Mouse (Mus musculus) forebrain, embryonic 12.5 days (tissue): Measurements from ENCODE around the gene Hcn4. TPM values are rescaled to one million over a fixed set of nuclear protein-coding genes. Genes with fewer than 3 reads are reported as not detected.

Experiments used
- ATAC-seq: fragments of 200-750 bp; cut with Nextera tagmentation; 2 replicates; pipeline ENCODE4 v1.8.0; 2017; ENCODE audit warnings: moderate TSS enrichment; ENCODE audit not compliant: low FRiP score
- H3K27ac ChIP-seq: fragments of 300-500 bp; sonication (generic); 2 replicates; pipeline ENCODE4 v1.5.1; 2016; ENCODE audit warnings: mild to moderate bottlenecking
- H3K27me3 ChIP-seq: fragments of 300-500 bp; sonication (generic); 2 replicates; pipeline ENCODE4 v1.6.1; 2016; ENCODE audit warnings: mild to moderate bottlenecking
- H3K36me3 ChIP-seq: fragments of 300-500 bp; sonication (generic); replicated peaks from 2 replicates; pipeline ENCODE4 v1.6.1; 2016; ENCODE audit warnings: mild to moderate bottlenecking
- H3K4me1 ChIP-seq: fragments of 300-500 bp; sonication (generic); 2 replicates; pipeline ENCODE4 v1.6.1; 2016
- H3K4me2 ChIP-seq: fragments of 300-500 bp; sonication (generic); 2 replicates; pipeline ENCODE4 v1.6.1; 2016; ENCODE audit warnings: mild to moderate bottlenecking, moderate library complexity
- H3K4me3 ChIP-seq: fragments of 300-500 bp; sonication (generic); replicated peaks from 2 replicates; pipeline ENCODE4 v1.5.1; 2016; ENCODE audit warnings: mild to moderate bottlenecking
- H3K9ac ChIP-seq: fragments of 300-500 bp; sonication (generic); 2 replicates; pipeline ENCODE4 v1.6.1; 2016; ENCODE audit warnings: mild to moderate bottlenecking
- H3K9me3 ChIP-seq: fragments of 300-500 bp; sonication (generic); 2 replicates; pipeline ENCODE4 v1.6.1; 2016
- WGBS: fragments of 180-500 bp; shearing (Covaris S2); methylation state at CpG from one replicate; pipeline ENCODE4 v1.1.7; 2016; 5-methylcytosine and 5-hydroxymethylcytosine counted together
- polyA plus RNA-seq: library from polyadenylated mRNA; unstranded; fragments of >200 nt; fragmentation: Nextera tagmentation; extraction: Ambion mirVana; gene quantifications from 2 replicates; pipeline ENCODE4 v1.2.1, GENCODE M21; 2016

Hcn4 gene
- polyA plus RNA-seq, 1 experiment from 2014 or later, result 1.8 TPM

DNA sequence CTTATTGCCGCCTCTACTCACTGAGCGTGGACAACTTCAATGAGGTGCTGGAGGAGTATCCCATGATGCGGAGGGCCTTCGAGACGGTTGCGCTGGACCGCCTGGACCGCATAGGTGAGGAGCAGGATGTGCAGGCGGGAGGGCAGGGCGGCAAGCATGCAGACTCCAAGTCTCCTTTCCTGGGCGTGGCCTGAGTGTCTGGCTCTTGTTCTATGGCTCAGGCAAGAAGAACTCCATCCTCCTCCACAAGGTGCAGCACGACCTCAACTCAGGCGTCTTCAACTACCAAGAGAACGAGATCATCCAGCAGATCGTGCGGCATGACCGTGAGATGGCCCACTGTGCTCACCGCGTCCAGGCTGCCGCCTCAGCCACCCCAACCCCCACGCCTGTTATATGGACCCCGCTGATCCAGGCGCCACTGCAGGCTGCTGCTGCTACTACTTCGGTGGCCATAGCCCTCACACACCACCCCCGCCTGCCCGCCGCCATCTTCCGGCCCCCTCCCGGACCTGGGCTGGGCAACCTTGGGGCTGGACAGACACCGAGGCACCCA, 35.9 kb downstream of the Hcn4 start:
- Histone ChIP-seq H3K27ac (no peak overlapping the region), H3K4me3 (peak overlapping the region; percentile 13), H3K9ac (0 out of 2 replicates have a peak overlapping the region, but pooled peaks have one; percentile 25), H3K27me3 (peaks cover 18% of the 10 kb centered on the region), H3K4me2 (peak overlapping the region; percentile 43), H3K4me1 (peaks cover 38% of the 10 kb centered on the region), H3K9me3 (no peaks in the 10 kb centered on the region), H3K36me3 (peaks cover 8% of the 10 kb centered on the region; the same call in 1 of the 2 replicates)
- no peak for ATAC-seq
- 36% methylated on average over 30 of the region's 30 CpGs for WGBS

DNA sequence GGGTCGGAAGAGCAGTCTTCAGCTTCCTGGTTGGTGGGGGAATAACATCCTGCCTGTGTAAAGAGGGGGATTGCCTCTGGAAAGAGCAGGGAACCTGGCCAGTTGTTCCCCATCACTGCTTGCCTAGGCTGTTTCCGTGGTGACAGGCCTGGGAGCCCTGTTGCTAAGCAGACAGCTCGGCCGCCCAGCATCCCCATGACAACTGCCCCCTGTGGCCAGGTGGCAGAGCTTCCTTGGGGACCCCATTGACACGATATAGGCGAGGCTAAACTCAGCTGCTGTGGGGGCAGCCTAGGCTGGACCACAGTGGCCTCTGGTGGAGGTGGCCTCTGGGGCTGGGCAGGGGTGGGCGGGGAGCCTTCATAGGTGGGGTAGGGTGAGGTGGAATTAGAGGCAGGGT, 40.6 kb downstream of the Hcn4 start:
- ATAC-seq, result peak; percentile 24; the same call in 1 of the 2 replicates
- H3K9ac ChIP-seq, result no peak overlapping the region
- 0 out of 2 replicates have a peak overlapping the region, but pooled peaks have one; percentile 4 for H3K27ac ChIP-seq

DNA sequence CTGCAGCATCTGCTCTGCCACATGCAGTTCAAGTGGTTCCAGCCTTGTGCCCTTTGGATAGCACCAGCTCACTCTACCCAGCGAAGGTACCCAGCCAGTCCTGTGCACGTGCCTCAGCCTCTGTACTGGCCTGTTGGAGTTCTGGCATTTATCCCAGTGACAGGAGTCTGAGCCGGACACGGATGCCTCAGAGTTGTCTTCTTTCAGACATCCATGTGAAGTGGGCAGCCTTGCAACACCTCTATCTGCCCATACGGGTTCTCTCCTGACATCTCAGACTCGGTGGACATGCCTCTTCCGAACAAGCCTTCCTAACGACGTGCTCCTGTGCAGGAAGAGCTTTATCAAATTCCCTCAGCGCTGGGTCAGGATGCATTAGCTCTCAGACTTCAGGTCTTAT, 47.9 kb downstream of the Hcn4 start:
- no peak for ATAC-seq
- H3K36me3 ChIP-seq, result peaks cover 11% of the 10 kb centered on the region
- H3K9ac ChIP-seq, result no peak overlapping the region
- no peaks in the 10 kb centered on the region for H3K27me3 ChIP-seq
- 91% methylated on average over 10 of the region's 10 CpGs for WGBS
- no peaks in the 10 kb centered on the region for H3K4me1 ChIP-seq
- no peak overlapping the region for H3K4me3 ChIP-seq
- H3K4me2 ChIP-seq, result no peak overlapping the region
- H3K27ac ChIP-seq, result no peak overlapping the region
- H3K9me3 ChIP-seq, result no peaks in the 10 kb centered on the region

More for the DNA sequence above, 40.6 kb downstream of the Hcn4 start:
- Histone ChIP-seq H3K9me3 (no peaks in the 10 kb centered on the region), H3K4me2 (no peak overlapping the region), H3K4me3 (no peak overlapping the region), H3K36me3 (peaks cover 4% of the 10 kb centered on the region; the same call in 1 of the 2 replicates), H3K27me3 (peaks cover 13% of the 10 kb centered on the region), H3K4me1 (peaks cover 30% of the 10 kb centered on the region)
- WGBS, result 25% methylated on average over 7 of the region's 7 CpGs

DNA sequence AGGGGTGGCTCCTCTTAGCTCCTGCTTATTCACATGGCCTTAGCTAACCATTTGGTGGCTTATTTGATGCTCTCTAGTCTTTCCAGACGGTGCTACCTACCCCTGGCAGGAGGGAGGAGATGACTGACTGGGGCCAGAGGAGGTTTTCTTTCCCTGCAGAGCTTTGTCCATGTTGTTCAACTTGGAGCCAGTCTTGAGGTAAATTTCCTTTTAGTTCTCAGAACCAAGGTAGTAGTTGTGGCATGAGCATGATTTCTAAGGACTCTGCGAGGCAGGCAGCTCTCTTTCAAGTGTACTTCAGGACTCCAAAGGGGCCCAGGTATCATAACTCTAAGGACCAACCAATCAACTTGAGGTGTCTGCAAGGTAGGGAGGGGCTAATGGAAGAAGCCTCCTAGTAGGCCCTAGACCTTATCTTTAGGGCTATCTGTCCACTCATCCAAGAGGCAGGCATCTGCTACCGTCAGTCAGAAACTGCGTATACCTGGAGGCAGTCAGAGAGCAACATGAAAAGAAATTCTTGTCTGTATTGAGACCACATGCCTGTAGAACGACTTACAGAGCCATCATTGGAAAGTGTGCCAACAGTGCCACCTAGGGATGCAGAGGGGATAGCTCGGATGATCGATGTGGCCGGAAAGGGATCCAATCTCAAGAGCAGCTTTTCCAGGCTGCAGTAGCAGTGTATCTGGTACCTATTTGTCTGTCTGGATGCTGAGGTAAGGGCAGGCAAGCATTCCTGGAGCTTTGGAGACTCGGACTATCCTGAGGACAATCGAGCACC, 50.5 kb downstream of the Hcn4 start:
- H3K4me1 ChIP-seq, result no peaks in the 10 kb centered on the region
- H3K9me3 ChIP-seq, result no peaks in the 10 kb centered on the region
- H3K27ac ChIP-seq, result no peak overlapping the region
- no peak overlapping the region for H3K4me2 ChIP-seq
- ATAC-seq, result peak; percentile 55; the same call in 1 of the 2 replicates
- peaks cover 31% of the 10 kb centered on the region for H3K36me3 ChIP-seq
- H3K27me3 ChIP-seq, result no peaks in the 10 kb centered on the region
- 46% methylated on average over 10 of the region's 10 CpGs for WGBS
- H3K9ac ChIP-seq, result no peak overlapping the region
- H3K4me3 ChIP-seq, result no peak overlapping the region

DNA sequence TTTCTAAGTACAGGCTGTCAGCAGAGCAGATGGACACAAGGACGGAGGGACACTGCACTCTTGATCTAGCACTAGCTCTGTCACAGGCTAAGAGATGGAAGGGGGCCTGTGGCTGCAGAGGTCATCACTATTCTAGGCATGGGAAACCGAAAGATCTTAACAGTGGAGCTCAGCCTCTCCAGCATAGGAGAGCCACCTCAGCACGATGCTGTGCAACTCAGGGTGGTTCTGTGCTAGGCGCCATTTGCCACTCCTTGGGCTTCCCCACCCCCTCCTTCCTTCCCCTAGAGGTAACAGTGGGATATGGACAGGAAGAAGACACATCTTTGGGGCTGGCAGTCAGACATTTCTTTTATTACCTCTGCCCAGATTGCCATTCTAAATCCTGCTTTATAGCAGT, 51.1 kb downstream of the Hcn4 start:
- Histone ChIP-seq H3K4me3 (no peak overlapping the region), H3K4me2 (no peak overlapping the region), H3K27ac (no peak overlapping the region), H3K4me1 (no peaks in the 10 kb centered on the region), H3K27me3 (no peaks in the 10 kb centered on the region), H3K36me3 (peaks cover 31% of the 10 kb centered on the region), H3K9ac (no peak overlapping the region), H3K9me3 (no peaks in the 10 kb centered on the region)
- ATAC-seq, result no peak
- 83% methylated on average over 4 of the region's 4 CpGs for WGBS

DNA sequence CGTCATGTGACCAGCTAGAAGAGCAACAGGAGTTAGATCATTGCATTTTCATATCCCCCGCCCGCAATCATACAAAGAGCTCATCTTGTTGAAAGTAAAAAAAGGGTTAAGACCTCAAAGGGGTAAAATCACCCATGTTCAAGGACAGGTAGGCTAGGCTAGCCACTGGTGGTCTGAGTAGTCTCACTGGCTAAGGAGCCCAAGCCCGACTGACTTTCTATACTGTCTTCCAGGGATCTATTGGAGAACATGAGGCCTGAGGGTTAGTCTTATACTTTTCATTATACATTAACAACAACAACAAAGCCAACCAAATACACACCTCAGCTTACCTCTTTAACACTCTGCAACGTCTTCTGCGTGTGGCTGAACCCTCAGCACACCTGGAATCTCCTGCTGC, 52.2 kb downstream of the Hcn4 start:
- Histone ChIP-seq H3K4me1 (no peaks in the 10 kb centered on the region), H3K27me3 (no peaks in the 10 kb centered on the region), H3K36me3 (peaks cover 38% of the 10 kb centered on the region), H3K9me3 (no peaks in the 10 kb centered on the region), H3K4me2 (no peak overlapping the region), H3K9ac (no peak overlapping the region), H3K27ac (no peak overlapping the region), H3K4me3 (no peak overlapping the region)
- ATAC-seq, result no peak
- WGBS, result 92% methylated on average over 6 of the region's 6 CpGs

DNA sequence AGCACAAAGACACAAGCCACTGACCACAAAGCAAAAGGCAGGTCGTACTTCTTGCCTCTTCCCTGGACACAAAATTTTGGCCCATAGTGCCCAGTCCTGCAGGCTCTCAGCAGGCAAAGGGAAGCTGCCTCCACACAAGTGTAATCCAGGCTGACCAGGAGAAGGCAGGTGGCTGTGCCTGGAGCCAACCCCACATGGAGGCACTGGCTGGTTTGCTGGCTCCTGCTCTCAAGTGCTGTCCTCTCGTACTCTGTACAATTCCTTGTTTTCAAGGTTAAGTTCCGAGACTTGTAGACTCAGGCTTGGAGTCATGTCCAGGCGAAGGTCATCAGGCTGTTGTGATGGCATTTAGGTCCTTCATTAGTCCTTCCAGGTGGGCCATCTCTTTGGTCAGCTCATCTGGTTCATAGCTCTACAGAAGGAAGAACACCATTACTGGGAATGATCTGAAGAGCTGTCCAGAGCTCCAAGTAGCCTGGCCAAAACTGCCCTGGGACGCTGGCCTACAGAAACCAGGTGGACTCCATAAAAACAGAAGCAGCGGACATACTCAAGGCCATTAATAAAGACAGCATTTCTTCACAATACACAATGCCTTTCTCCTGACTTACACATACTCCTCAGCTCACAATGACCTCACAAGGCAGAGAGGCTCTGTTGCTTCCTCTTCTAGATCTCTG, 53.9 kb downstream of the Hcn4 start:
- Histone ChIP-seq H3K4me3 (no peak overlapping the region), H3K9me3 (no peaks in the 10 kb centered on the region), H3K27ac (no peak overlapping the region), H3K4me2 (no peak overlapping the region), H3K27me3 (no peaks in the 10 kb centered on the region), H3K36me3 (peaks cover 45% of the 10 kb centered on the region), H3K9ac (no peak overlapping the region), H3K4me1 (no peaks in the 10 kb centered on the region)
- no peak for ATAC-seq
- WGBS, result 93% methylated on average over 6 of the region's 6 CpGs

DNA sequence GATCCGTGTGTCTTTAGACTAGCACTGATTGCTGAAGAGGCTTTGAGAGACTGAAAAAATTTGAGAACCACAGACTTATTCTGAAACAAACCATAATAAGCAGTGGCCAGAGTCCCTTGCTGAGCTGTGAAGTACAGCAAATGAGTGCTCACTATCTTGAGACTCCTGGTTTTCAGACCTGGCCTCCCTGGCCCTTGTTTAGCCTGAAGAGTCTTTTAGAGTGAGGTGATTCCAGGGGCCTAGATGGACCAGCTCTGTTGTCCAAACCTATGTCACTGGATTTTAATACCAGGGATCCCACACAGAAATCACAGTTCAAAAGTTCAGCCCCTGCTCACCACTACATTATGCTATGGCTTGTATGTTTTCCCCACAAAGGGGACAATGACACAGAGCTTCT, 56.6 kb downstream of the Hcn4 start:
- H3K27ac ChIP-seq, result no peak overlapping the region
- no peaks in the 10 kb centered on the region for H3K27me3 ChIP-seq
- H3K4me1 ChIP-seq, result no peaks in the 10 kb centered on the region
- H3K4me2 ChIP-seq, result no peak overlapping the region
- no peak overlapping the region for H3K9ac ChIP-seq
- H3K9me3 ChIP-seq, result no peaks in the 10 kb centered on the region
- ATAC-seq, result no peak
- no peak overlapping the region for H3K4me3 ChIP-seq
- 93% methylated on average over 1 of the region's 1 CpGs for WGBS
- H3K36me3 ChIP-seq, result peaks cover 64% of the 10 kb centered on the region

DNA sequence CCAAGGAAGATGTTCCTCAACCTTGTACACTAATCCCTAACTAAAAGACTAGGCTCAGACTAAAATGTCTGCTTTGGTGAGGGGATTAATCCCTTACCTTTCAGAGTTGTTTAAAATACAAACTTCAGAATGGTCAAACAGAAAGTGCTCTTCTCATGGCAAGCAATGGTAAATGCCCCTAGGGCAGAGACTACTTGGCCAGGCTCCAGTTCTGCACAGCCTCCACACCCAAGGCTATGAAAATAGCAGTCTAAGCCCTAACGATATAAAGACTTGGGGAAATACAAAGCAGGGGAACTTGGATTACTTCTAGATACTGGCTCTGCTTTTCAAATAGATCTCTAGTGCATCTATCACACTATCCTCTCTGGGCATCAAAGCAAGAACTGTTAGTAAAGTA, 59.5 kb downstream of the Hcn4 start:
- WGBS, result 63% methylated on average over 1 of the region's 1 CpGs
- no peak for ATAC-seq
- no peaks in the 10 kb centered on the region for H3K4me1 ChIP-seq
- no peak overlapping the region for H3K4me3 ChIP-seq
- no peaks in the 10 kb centered on the region for H3K9me3 ChIP-seq
- H3K9ac ChIP-seq, result no peak overlapping the region
- no peaks in the 10 kb centered on the region for H3K27me3 ChIP-seq
- no peak overlapping the region for H3K27ac ChIP-seq
- peaks cover 54% of the 10 kb centered on the region for H3K36me3 ChIP-seq
- H3K4me2 ChIP-seq, result no peak overlapping the region

DNA sequence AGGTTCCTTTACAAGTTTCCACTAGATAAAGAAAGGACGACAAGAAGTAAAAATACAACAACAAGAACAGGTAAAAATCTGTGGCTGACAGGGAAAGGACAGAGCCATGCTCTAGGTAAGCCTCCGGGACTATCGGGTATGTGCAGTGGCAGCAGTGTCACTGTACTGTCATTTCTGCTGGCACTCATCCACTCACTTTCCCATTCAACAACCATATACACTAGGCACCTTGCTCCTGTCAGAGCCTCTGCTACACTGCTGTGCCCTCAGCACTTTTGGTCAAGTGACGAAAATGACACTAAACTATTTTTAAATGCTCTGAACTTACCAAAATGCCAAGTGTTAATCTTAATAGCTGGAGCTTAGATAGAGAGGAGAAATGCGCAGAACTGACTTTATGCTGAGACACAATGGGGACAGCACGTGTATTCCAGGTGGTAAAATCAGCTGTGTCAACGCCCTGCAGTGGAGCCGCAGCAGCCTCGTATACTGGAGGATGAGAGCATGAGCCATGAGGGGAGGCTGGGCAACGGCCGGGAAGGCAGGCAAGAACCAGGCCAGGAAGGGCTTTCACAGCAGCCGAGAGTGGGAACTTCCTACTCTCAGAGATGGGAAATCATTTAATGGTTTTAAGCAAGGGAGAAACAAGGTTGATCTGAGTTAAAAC, 66.7 kb downstream of the Hcn4 start:
- Histone ChIP-seq H3K27me3 (no peaks in the 10 kb centered on the region), H3K4me1 (no peaks in the 10 kb centered on the region), H3K9me3 (no peaks in the 10 kb centered on the region), H3K4me2 (no peak overlapping the region), H3K4me3 (no peak overlapping the region), H3K36me3 (peaks cover 57% of the 10 kb centered on the region), H3K27ac (no peak overlapping the region), H3K9ac (no peak overlapping the region)
- 93% methylated on average over 12 of the region's 12 CpGs for WGBS
- ATAC-seq, result no peak

DNA sequence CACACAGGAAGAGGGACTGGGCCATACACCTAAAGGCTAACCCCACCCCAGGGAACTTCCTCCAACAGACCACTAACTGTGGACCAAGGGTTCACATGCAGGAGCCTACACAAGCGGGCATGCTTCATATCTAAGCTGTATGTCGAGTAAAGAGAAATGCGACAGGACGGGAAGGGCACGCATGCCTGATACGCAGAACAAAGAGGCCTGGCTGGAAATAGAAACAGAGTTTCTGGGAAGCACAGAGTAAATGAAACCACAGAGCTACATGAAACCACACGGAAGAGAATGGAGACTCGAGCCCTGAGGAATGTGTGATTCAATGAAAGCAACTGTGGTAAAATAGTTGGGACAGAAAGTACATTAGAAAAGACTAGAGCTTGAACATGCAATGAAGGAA, 67.7 kb downstream of the Hcn4 start:
- no peak for ATAC-seq
- WGBS, result 93% methylated on average over 8 of the region's 8 CpGs
- Histone ChIP-seq H3K4me1 (no peaks in the 10 kb centered on the region), H3K9ac (no peak overlapping the region), H3K27me3 (no peaks in the 10 kb centered on the region), H3K27ac (no peak overlapping the region), H3K36me3 (peaks cover 57% of the 10 kb centered on the region), H3K4me3 (no peak overlapping the region), H3K9me3 (no peaks in the 10 kb centered on the region), H3K4me2 (no peak overlapping the region)
